Mouse (Mus musculus) bone marrow macrophage, adult 2 months (primary cell): ENCODE data around the gene Gm20532.

Source experiments
- CTCF ChIP-seq: IDR thresholded peaks from 2 replicates; pipeline ENCODE4 v1.5.1; 2012; ENCODE audit warnings: low read depth, mild to moderate bottlenecking, low read length, moderate library complexity
- POLR2A ChIP-seq: IDR thresholded peaks from 2 replicates; pipeline ENCODE4 v1.6.1; 2012; ENCODE audit warnings: mild to moderate bottlenecking, low read depth, low read length, borderline replicate concordance

DNA sequence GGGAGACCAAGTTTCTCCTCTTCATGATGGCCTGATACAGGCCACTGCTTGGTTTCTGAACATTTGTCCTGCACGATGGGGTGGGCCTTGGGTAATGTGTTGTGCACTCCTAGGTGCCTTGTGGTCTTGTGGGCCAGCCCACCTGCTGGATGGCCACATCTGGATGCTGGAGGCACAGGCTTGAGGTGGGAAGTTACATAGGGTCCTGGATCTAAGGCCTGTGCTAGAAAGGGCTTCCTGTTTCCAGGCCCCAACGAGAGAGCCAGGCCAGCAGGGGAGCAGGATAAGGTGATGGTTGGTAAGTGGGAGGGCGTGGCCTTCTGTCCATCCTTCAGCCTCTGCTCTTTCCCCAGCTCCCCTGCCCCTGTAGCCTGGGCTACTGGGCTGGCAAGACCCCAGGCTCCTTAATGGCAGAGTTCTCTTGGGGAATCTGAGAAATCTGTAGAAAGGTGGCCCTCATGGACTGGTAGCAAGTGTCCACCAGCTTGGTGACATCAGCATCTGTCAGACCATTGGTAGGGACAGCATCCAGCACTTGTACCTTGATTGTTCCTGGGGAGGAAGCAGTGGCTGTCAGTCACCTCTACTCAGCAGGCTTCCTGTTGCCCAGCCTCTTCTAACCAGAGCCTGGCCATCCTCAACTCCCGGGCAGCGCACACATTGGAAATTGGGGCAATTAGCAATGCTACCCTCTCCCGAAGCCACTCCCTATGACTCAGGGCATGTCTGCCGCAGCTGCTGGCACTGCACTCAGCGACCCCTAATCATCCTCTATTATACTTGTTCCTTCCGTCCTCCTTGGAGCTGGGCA, 7.0 kb downstream of the Gm20532 start:
- TF ChIP-seq CTCF (no peak), POLR2A (no peak)
